Mouse (Mus musculus): ENCODE data around the gene Ankrd44. TPM values are rescaled to one million over a fixed set of nuclear protein-coding genes. Genes with fewer than 3 reads are reported as not detected.

Ankrd44 gene
- polyA plus RNA-seq, 1 experiment from 2014 or later = 19.2 TPM

- Histone ChIP-seq H3K36me3 (replicated peaks) (no peaks in the 10 kb centered on the region), H3K27ac (replicated peaks) (no peak overlapping the region), H3K4me1 (no peaks in the 10 kb centered on the region), H3K27me3 (replicated peaks; ENCODE audit: low read depth, poor library complexity, severe bottlenecking) (no peaks in the 10 kb centered on the region), H3K4me3 (no peak overlapping the region), H3K9me3 (no peaks in the 10 kb centered on the region)
- DNase-seq (ENCODE audit: low spot score) = no peak
- 60% methylated on average over 5 of the region's 5 CpGs for WGBS
Observed at GRCm38 (mm10) chr1:54640184-54640795, 285.9 kb downstream of the Ankrd44 start.

- WGBS = 82% methylated on average over 6 of the region's 6 CpGs
- Histone ChIP-seq H3K9me3 (no peaks in the 10 kb centered on the region), H3K27ac (replicated peaks) (no peak overlapping the region), H3K4me3 (no peak overlapping the region), H3K27me3 (replicated peaks; ENCODE audit: low read depth, poor library complexity, severe bottlenecking) (no peaks in the 10 kb centered on the region), H3K36me3 (replicated peaks) (no peaks in the 10 kb centered on the region), H3K4me1 (no peaks in the 10 kb centered on the region)
- no peak for DNase-seq (ENCODE audit: low spot score)
Observed at GRCm38 (mm10) chr1:54639506-54640078, 286.6 kb downstream of the Ankrd44 start.

GRCm38 (mm10) chr1:54639076-54639475 lies 287.1 kb downstream of the Ankrd44 start:
- no peaks in the 10 kb centered on the region for H3K36me3 ChIP-seq (replicated peaks)
- H3K27ac ChIP-seq (replicated peaks) = no peak overlapping the region
- 89% methylated on average over 2 of the region's 2 CpGs for WGBS
- no peak overlapping the region for H3K4me3 ChIP-seq
- H3K27me3 ChIP-seq (replicated peaks; ENCODE audit: low read depth, poor library complexity, severe bottlenecking) = no peaks in the 10 kb centered on the region
- no peaks in the 10 kb centered on the region for H3K4me1 ChIP-seq
- no peak for DNase-seq (ENCODE audit: low spot score)
- H3K9me3 ChIP-seq = no peaks in the 10 kb centered on the region

GRCm38 (mm10) chr1:54637340-54637739 lies 288.8 kb downstream of the Ankrd44 start:
- Histone ChIP-seq H3K4me3 (no peak overlapping the region), H3K27ac (replicated peaks) (no peak overlapping the region), H3K36me3 (replicated peaks) (no peaks in the 10 kb centered on the region), H3K4me1 (no peaks in the 10 kb centered on the region), H3K27me3 (replicated peaks; ENCODE audit: low read depth, poor library complexity, severe bottlenecking) (no peaks in the 10 kb centered on the region), H3K9me3 (no peaks in the 10 kb centered on the region)
- 89% methylated on average over 2 of the region's 2 CpGs for WGBS
- DNase-seq (ENCODE audit: low spot score) = no peak

- 82% methylated on average over 1 of the region's 1 CpGs for WGBS
- no peak overlapping the region for H3K27ac ChIP-seq (replicated peaks)
- H3K4me1 ChIP-seq = no peaks in the 10 kb centered on the region
- no peaks in the 10 kb centered on the region for H3K36me3 ChIP-seq (replicated peaks)
- DNase-seq (ENCODE audit: low spot score) = no peak
- no peaks in the 10 kb centered on the region for H3K27me3 ChIP-seq (replicated peaks; ENCODE audit: low read depth, poor library complexity, severe bottlenecking)
- no peaks in the 10 kb centered on the region for H3K9me3 ChIP-seq
- no peak overlapping the region for H3K4me3 ChIP-seq
Observed at GRCm38 (mm10) chr1:54629106-54629505, 297.1 kb downstream of the Ankrd44 start.

- DNase-seq (ENCODE audit: low spot score) = no peak
- Histone ChIP-seq H3K27ac (replicated peaks) (no peak overlapping the region), H3K9me3 (peaks cover 3% of the 10 kb centered on the region; the same call in 1 of the 2 replicates), H3K36me3 (replicated peaks) (no peaks in the 10 kb centered on the region), H3K4me3 (no peak overlapping the region), H3K4me1 (0 out of 2 replicates have a peak, but pooled peaks cover 3% of the 10 kb centered on the region), H3K27me3 (replicated peaks; ENCODE audit: low read depth, poor library complexity, severe bottlenecking) (no peaks in the 10 kb centered on the region)
- WGBS = 91% methylated on average over 6 of the region's 6 CpGs
Observed at GRCm38 (mm10) chr1:54614963-54615362, 311.2 kb downstream of the Ankrd44 start.

- Histone ChIP-seq H3K27me3 (replicated peaks; ENCODE audit: low read depth, poor library complexity, severe bottlenecking) (no peaks in the 10 kb centered on the region), H3K4me3 (no peak overlapping the region), H3K27ac (replicated peaks) (no peak overlapping the region), H3K36me3 (replicated peaks) (no peaks in the 10 kb centered on the region), H3K9me3 (peaks cover 3% of the 10 kb centered on the region; the same call in 1 of the 2 replicates), H3K4me1 (0 out of 2 replicates have a peak, but pooled peaks cover 3% of the 10 kb centered on the region)
- 80% methylated on average over 6 of the region's 6 CpGs for WGBS
- DNase-seq (ENCODE audit: low spot score) = no peak
Observed at GRCm38 (mm10) chr1:54612344-54612743, 313.8 kb downstream of the Ankrd44 start.

GRCm38 (mm10) chr1:54611891-54612290 lies 314.3 kb downstream of the Ankrd44 start:
- H3K9me3 ChIP-seq = peaks cover 3% of the 10 kb centered on the region; the same call in 1 of the 2 replicates
- H3K36me3 ChIP-seq (replicated peaks) = no peaks in the 10 kb centered on the region
- DNase-seq (ENCODE audit: low spot score) = peak; percentile 11
- H3K27me3 ChIP-seq (replicated peaks; ENCODE audit: low read depth, poor library complexity, severe bottlenecking) = no peaks in the 10 kb centered on the region
- H3K4me3 ChIP-seq = no peak overlapping the region
- 0 out of 2 replicates have a peak, but pooled peaks cover 3% of the 10 kb centered on the region for H3K4me1 ChIP-seq
- 75% methylated on average over 7 of the region's 7 CpGs for WGBS
- no peak overlapping the region for H3K27ac ChIP-seq (replicated peaks)

GRCm38 (mm10) chr1:54606936-54607335 lies 319.3 kb downstream of the Ankrd44 start:
- WGBS = 73% methylated on average over 1 of the region's 1 CpGs
- no peaks in the 10 kb centered on the region for H3K9me3 ChIP-seq
- H3K36me3 ChIP-seq (replicated peaks) = no peaks in the 10 kb centered on the region
- no peak for DNase-seq (ENCODE audit: low spot score)
- no peak overlapping the region for H3K4me3 ChIP-seq
- 0 out of 2 replicates have a peak, but pooled peaks cover 1% of the 10 kb centered on the region for H3K4me1 ChIP-seq
- no peak overlapping the region for H3K27ac ChIP-seq (replicated peaks)
- H3K27me3 ChIP-seq (replicated peaks; ENCODE audit: low read depth, poor library complexity, severe bottlenecking) = no peaks in the 10 kb centered on the region

- no peaks in the 10 kb centered on the region for H3K27me3 ChIP-seq (replicated peaks; ENCODE audit: low read depth, poor library complexity, severe bottlenecking)
- no peak overlapping the region for H3K27ac ChIP-seq (replicated peaks)
- H3K4me3 ChIP-seq = no peak overlapping the region
- no peaks in the 10 kb centered on the region for H3K4me1 ChIP-seq
- DNase-seq (ENCODE audit: low spot score) = peak; percentile 2
- no peaks in the 10 kb centered on the region for H3K9me3 ChIP-seq
- WGBS = 96% methylated on average over 9 of the region's 9 CpGs
- H3K36me3 ChIP-seq (replicated peaks) = no peaks in the 10 kb centered on the region
Observed at GRCm38 (mm10) chr1:54601692-54602091, 324.5 kb downstream of the Ankrd44 start.

GRCm38 (mm10) chr1:54600275-54600674 lies 325.9 kb downstream of the Ankrd44 start:
- Histone ChIP-seq H3K27me3 (replicated peaks; ENCODE audit: low read depth, poor library complexity, severe bottlenecking) (no peaks in the 10 kb centered on the region), H3K36me3 (replicated peaks) (no peaks in the 10 kb centered on the region), H3K9me3 (no peaks in the 10 kb centered on the region), H3K4me3 (no peak overlapping the region), H3K27ac (replicated peaks) (no peak overlapping the region), H3K4me1 (no peaks in the 10 kb centered on the region)
- DNase-seq (ENCODE audit: low spot score) = no peak
- WGBS = 89% methylated on average over 1 of the region's 1 CpGs

GRCm38 (mm10) chr1:54597594-54598217 lies 328.5 kb downstream of the Ankrd44 start:
- Histone ChIP-seq H3K27me3 (replicated peaks; ENCODE audit: low read depth, poor library complexity, severe bottlenecking) (no peaks in the 10 kb centered on the region), H3K4me1 (no peaks in the 10 kb centered on the region), H3K36me3 (replicated peaks) (no peaks in the 10 kb centered on the region), H3K27ac (replicated peaks) (no peak overlapping the region), H3K4me3 (no peak overlapping the region), H3K9me3 (no peaks in the 10 kb centered on the region)
- 86% methylated on average over 4 of the region's 4 CpGs for WGBS
- DNase-seq (ENCODE audit: low spot score) = no peak

GRCm38 (mm10) chr1:54596151-54596550 lies 330.0 kb downstream of the Ankrd44 start:
- H3K27me3 ChIP-seq (replicated peaks; ENCODE audit: low read depth, poor library complexity, severe bottlenecking) = no peaks in the 10 kb centered on the region
- no peak for DNase-seq (ENCODE audit: low spot score)
- no peak overlapping the region for H3K27ac ChIP-seq (replicated peaks)
- no peaks in the 10 kb centered on the region for H3K36me3 ChIP-seq (replicated peaks)
- no peaks in the 10 kb centered on the region for H3K4me1 ChIP-seq
- H3K4me3 ChIP-seq = no peak overlapping the region
- WGBS = 89% methylated on average over 2 of the region's 2 CpGs
- H3K9me3 ChIP-seq = no peaks in the 10 kb centered on the region
